Mouse (Mus musculus) embryonic fibroblast, embryonic 13.5 days (primary cell): Measurements from ENCODE around the gene Ggnbp2.

Source experiments
- CTCF ChIP-seq: IDR thresholded peaks from 2 replicates; pipeline ENCODE4 v1.5.1; 2011; ENCODE audit warnings: mild to moderate bottlenecking, control low read depth, low read length, moderate library complexity, borderline replicate concordance; ENCODE audit not compliant: insufficient read depth
- POLR2A ChIP-seq: IDR thresholded peaks from 2 replicates; pipeline ENCODE4 v1.6.1; 2011; ENCODE audit warnings: low read depth, mild to moderate bottlenecking, control low read depth, low read length, moderate library complexity

DNA sequence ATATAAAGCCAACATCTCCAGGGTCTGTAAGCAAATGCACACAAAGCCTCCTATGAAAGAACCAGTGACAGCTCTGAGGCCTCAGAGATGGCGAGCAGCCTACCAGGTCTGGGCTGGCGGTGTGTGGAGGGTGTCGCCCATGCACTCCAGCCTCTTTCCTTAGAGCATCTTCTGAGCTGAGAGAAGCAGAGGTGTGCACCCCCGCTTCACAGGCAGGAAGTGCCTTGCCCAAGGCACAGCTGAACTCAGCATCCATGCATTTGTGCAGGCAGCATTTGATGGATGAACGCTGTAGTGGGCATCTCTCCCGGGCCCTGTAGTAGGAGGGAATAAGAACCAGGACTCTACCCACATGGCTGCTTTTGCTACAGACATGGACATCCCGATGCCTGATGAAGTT lies 21.1 kb upstream of the Ggnbp2 start:
- TF ChIP-seq CTCF (no peak), POLR2A (no peak)
